Comparison of ENCODE assay signal across 10 mouse cellular contexts in genomic region chr5:43328579-43328978, GRCm38 (mm10).
DNase-seq lines count a peak whose midpoint lies in the region; ATAC-seq and TF ChIP-seq lines count a peak whose summit lies in the region.
"Had no signal": no experiment of that assay in that cellular context is flagged by ENCODE, and none has a peak within 500 bp of the region (broad histone marks: within the 10 kb centered on the region; RNA-seq: fewer than 3 reads in every experiment).

No protein-coding gene starts in this region.

- 26% methylated on average over 4 of the region's 4 CpGs for WGBS in heart, embryonic 16.5 days
- 32% methylated on average over 4 of the region's 4 CpGs for WGBS in heart, embryonic 12.5 days
- WGBS in lung, postnatal 0 days, result 10% methylated on average over 4 of the region's 4 CpGs

- no peak for TF ChIP-seq EP300 in lung, postnatal 0 days (IDR thresholded peaks at IDR 0.05)

- ATAC-seq in heart, embryonic 16.5 days (replicated peaks; ENCODE audit: extremely low read depth, insufficient read depth, low FRiP score), result no peak
- no peak for ATAC-seq in heart, embryonic 12.5 days (ENCODE audit: insufficient number of reproducible peaks, low FRiP score)
- no peak for ATAC-seq in lung, postnatal 0 days

- no peaks in the 10 kb centered on the region for H3K9me3 ChIP-seq in heart, embryonic 16.5 days (replicated peaks; ENCODE audit: control insufficient read depth, low read length)
- H3K9me3 ChIP-seq in heart, embryonic 12.5 days (replicated peaks), result no peaks in the 10 kb centered on the region
- H3K9me3 ChIP-seq in lung, postnatal 0 days (ENCODE audit: low read length), result no peaks in the 10 kb centered on the region
- H3K9me3 ChIP-seq: heart, embryonic 10.5 days had no signal

- no peaks in the 10 kb centered on the region for H3K27me3 ChIP-seq in heart, embryonic 16.5 days (ENCODE audit: control insufficient read depth, insufficient read depth, low read length)
- H3K27me3 ChIP-seq in heart, embryonic 12.5 days (replicated peaks), result no peaks in the 10 kb centered on the region
- H3K27me3 ChIP-seq in lung, postnatal 0 days (replicated peaks; ENCODE audit: insufficient read depth, low read length), result no peaks in the 10 kb centered on the region

- no peak overlapping the region for H3K9ac ChIP-seq in heart, embryonic 16.5 days (ENCODE audit: low read length)
- no peak overlapping the region for H3K9ac ChIP-seq in heart, embryonic 12.5 days
- no peak overlapping the region for H3K9ac ChIP-seq in lung, postnatal 0 days (replicated peaks; ENCODE audit: low read depth)

- H3K4me2 ChIP-seq in heart, embryonic 16.5 days (ENCODE audit: low read depth, low read length), result peak overlapping the region; percentile 6; the same call in 1 of the 2 replicates
- no peak overlapping the region for H3K4me2 ChIP-seq in heart, embryonic 12.5 days
- no peak overlapping the region for H3K4me2 ChIP-seq in lung, postnatal 0 days (replicated peaks; ENCODE audit: low read depth, low read length)

- no peak for TF ChIP-seq CTCF in lung, postnatal 0 days (IDR thresholded peaks at IDR 0.05)

- DNase-seq in lung, postnatal 0 days (ENCODE audit: low spot score), result peak; percentile 23
- no peak for DNase-seq in lung, adult 18-20 months
- peak; percentile 36 to 66 for DNase-seq in frontal cortex, postnatal 36 days (ENCODE audit: low spot score in 2 of 2)
- peak; percentile 21 for DNase-seq in right cerebral cortex, postnatal 4 days
- no peak for DNase-seq in retina, embryonic 14.5 days (ENCODE audit: low spot score)
- no peak for DNase-seq in gastrocnemius, postnatal 4 days (ENCODE audit: low spot score in 2 of 2)
- DNase-seq: adrenal gland, postnatal 36 days had no signal

- 0 out of 2 replicates have a peak, but pooled peaks cover 3% of the 10 kb centered on the region for H3K4me1 ChIP-seq in heart, embryonic 16.5 days (ENCODE audit: control insufficient read depth, insufficient read depth, low read length)
- peaks cover 12% of the 10 kb centered on the region for H3K4me1 ChIP-seq in heart, embryonic 12.5 days (replicated peaks)
- H3K4me1 ChIP-seq in lung, postnatal 0 days (ENCODE audit: insufficient read depth, low read depth, low read length), result no peaks in the 10 kb centered on the region

- no peak overlapping the region for H3K4me3 ChIP-seq in heart, embryonic 16.5 days (ENCODE audit: low read length)
- no peak overlapping the region for H3K4me3 ChIP-seq in heart, embryonic 12.5 days
- no peak overlapping the region for H3K4me3 ChIP-seq in lung, postnatal 0 days (ENCODE audit: low read depth, low read length)
- H3K4me3 ChIP-seq: heart, embryonic 10.5 days had no signal

- H3K27ac ChIP-seq in heart, embryonic 16.5 days (ENCODE audit: low read length), result no peak overlapping the region
- no peak overlapping the region for H3K27ac ChIP-seq in heart, embryonic 12.5 days (ENCODE audit: poor library complexity, severe bottlenecking)
- no peak overlapping the region for H3K27ac ChIP-seq in lung, postnatal 0 days (ENCODE audit: low read length)
- H3K27ac ChIP-seq: heart, embryonic 10.5 days had no signal

- H3K36me3 ChIP-seq in heart, embryonic 16.5 days (ENCODE audit: control insufficient read depth, insufficient read depth), result no peaks in the 10 kb centered on the region
- H3K36me3 ChIP-seq in heart, embryonic 12.5 days, result no peaks in the 10 kb centered on the region
- no peaks in the 10 kb centered on the region for H3K36me3 ChIP-seq in lung, postnatal 0 days (ENCODE audit: insufficient read depth, low read length)
- H3K36me3 ChIP-seq: heart, embryonic 10.5 days had no signal

Comparison
In these comparisons a context has a peak if more than half of its experiments do, and no peak if none do; other contexts are left out.
1. DNase-seq: peak in lung, postnatal 0 days (single experiment), frontal cortex, postnatal 36 days (2 of 2) and right cerebral cortex, postnatal 4 days (single experiment); none in lung, adult 18-20 months (0 of 2), retina, embryonic 14.5 days (single experiment) and gastrocnemius, postnatal 4 days (0 of 2).